Mouse (Mus musculus) cerebellum, adult 2 months (tissue): ENCODE measurements at regions not wholly inside any gene's neighbourhood (a gene's known extent, or its start where the extent isn't known, plus 50 kb on each side); places are given as distances from the start of the nearest gene placed in this dataset.

Experiments
- DNase-seq, 2 experiments: peaks; one replicate each; pipeline ENCODE4 v3.0.0; 2021
- H3K27ac ChIP-seq: fragments of 200-500 bp; 2 replicates; pipeline ENCODE4 v1.5.1; 2012; ENCODE audit warnings: low read length, control low read depth, inconsistent platforms; ENCODE audit not compliant: insufficient read depth
- H3K27me3 ChIP-seq: fragments of 200-500 bp; 2 replicates; pipeline ENCODE4 v1.6.1; 2012; ENCODE audit warnings: inconsistent platforms, mild to moderate bottlenecking, low read length, moderate library complexity; ENCODE audit not compliant: control insufficient read depth, insufficient read depth
- H3K4me1 ChIP-seq: fragments of 200-500 bp; 2 replicates; pipeline ENCODE4 v1.6.1; 2011; ENCODE audit warnings: low read length; ENCODE audit not compliant: control insufficient read depth, insufficient read depth
- H3K4me3 ChIP-seq: fragments of 200-500 bp; replicated peaks from 2 replicates; pipeline ENCODE3; 2011; ENCODE audit warnings: mild to moderate bottlenecking, low read depth, low read length, control low read depth; ENCODE audit not compliant: insufficient read depth
- CTCF ChIP-seq: fragments of 200-500 bp; IDR thresholded peaks from 2 replicates; pipeline ENCODE4 v1.5.1; 2011; ENCODE audit warnings: low read depth, mild to moderate bottlenecking, control low read depth, low read length, moderate library complexity, borderline replicate concordance; ENCODE audit not compliant: insufficient read depth
- POLR2A ChIP-seq: fragments of 200-500 bp; IDR thresholded peaks from 2 replicates; pipeline ENCODE4 v1.6.1; 2011; ENCODE audit warnings: low read length, control low read depth, borderline replicate concordance; ENCODE audit not compliant: insufficient read depth
- WGBS: fragments of 180-500 bp; shearing (Covaris S2); methylation state at CpG from one replicate; pipeline ENCODE4 v1.1.7; 2018; 5-methylcytosine and 5-hydroxymethylcytosine counted together

- no peak for DNase-seq
- H3K4me3 ChIP-seq = no peak overlapping the region
- no peaks in the 10 kb centered on the region for H3K4me1 ChIP-seq
- no peak for TF ChIP-seq POLR2A
- no peak for TF ChIP-seq CTCF
- H3K27me3 ChIP-seq = no peaks in the 10 kb centered on the region; the same call in 1 of the 2 replicates
- 76% methylated on average over 5 of the region's 5 CpGs for WGBS
- H3K27ac ChIP-seq = no peak overlapping the region
Measured at GRCm38 (mm10) chr3:137782836-137783235, 81.5 kb upstream of the H2afz start.

GRCm38 (mm10) chr3:137783937-137784911 is 80.1 kb upstream of the H2afz start:
- Histone ChIP-seq H3K4me1 (no peaks in the 10 kb centered on the region), H3K4me3 (no peak overlapping the region), H3K27me3 (no peaks in the 10 kb centered on the region; the same call in 1 of the 2 replicates), H3K27ac (no peak overlapping the region)
- DNase-seq = no peak
- TF ChIP-seq POLR2A (no peak), CTCF (no peak)
- 45% methylated on average over 7 of the region's 7 CpGs for WGBS

GRCm38 (mm10) chr3:137785224-137785623 is 79.1 kb upstream of the H2afz start:
- H3K27ac ChIP-seq = no peak overlapping the region
- H3K4me3 ChIP-seq = no peak overlapping the region
- no peak for DNase-seq
- WGBS = 46% methylated on average over 7 of the region's 7 CpGs
- no peaks in the 10 kb centered on the region; the same call in 1 of the 2 replicates for H3K27me3 ChIP-seq
- H3K4me1 ChIP-seq = no peaks in the 10 kb centered on the region
- TF ChIP-seq POLR2A = no peak
- TF ChIP-seq CTCF = no peak

- 93% methylated on average over 2 of the region's 2 CpGs for WGBS
- Histone ChIP-seq H3K27me3 (no peaks in the 10 kb centered on the region), H3K4me1 (no peaks in the 10 kb centered on the region), H3K27ac (no peak overlapping the region), H3K4me3 (no peak overlapping the region)
- TF ChIP-seq POLR2A (no peak), CTCF (no peak)
- DNase-seq = no peak
Measured at GRCm38 (mm10) chr3:137785871-137786270, 78.4 kb upstream of the H2afz start.

GRCm38 (mm10) chr3:137789671-137790070 is 74.6 kb upstream of the H2afz start:
- no peak overlapping the region for H3K27ac ChIP-seq
- WGBS = 38% methylated on average over 6 of the region's 6 CpGs
- DNase-seq = no peak
- H3K27me3 ChIP-seq = no peaks in the 10 kb centered on the region
- no peaks in the 10 kb centered on the region for H3K4me1 ChIP-seq
- no peak overlapping the region for H3K4me3 ChIP-seq
- TF ChIP-seq POLR2A (no peak), CTCF (no peak)

- TF ChIP-seq POLR2A (no peak), CTCF (no peak)
- DNase-seq = no peak
- Histone ChIP-seq H3K27me3 (no peaks in the 10 kb centered on the region), H3K4me3 (no peak overlapping the region), H3K27ac (no peak overlapping the region), H3K4me1 (no peaks in the 10 kb centered on the region)
- WGBS = 40% methylated on average over 7 of the region's 7 CpGs
Measured at GRCm38 (mm10) chr3:137790340-137790739, 73.9 kb upstream of the H2afz start.

GRCm38 (mm10) chr3:137795754-137796315 is 68.5 kb upstream of the H2afz start:
- H3K27me3 ChIP-seq = no peaks in the 10 kb centered on the region
- DNase-seq = no peak
- H3K4me1 ChIP-seq = no peaks in the 10 kb centered on the region
- H3K27ac ChIP-seq = no peak overlapping the region
- H3K4me3 ChIP-seq = no peak overlapping the region
- TF ChIP-seq CTCF = no peak
- TF ChIP-seq POLR2A = no peak
- 91% methylated on average over 7 of the region's 7 CpGs for WGBS

GRCm38 (mm10) chr3:137798769-137799168 is 65.5 kb upstream of the H2afz start:
- no peak overlapping the region for H3K27ac ChIP-seq
- TF ChIP-seq CTCF (no peak), POLR2A (no peak)
- no peak for DNase-seq
- H3K4me1 ChIP-seq = no peaks in the 10 kb centered on the region
- H3K4me3 ChIP-seq = no peak overlapping the region
- WGBS = 70% methylated on average over 4 of the region's 4 CpGs
- H3K27me3 ChIP-seq = no peaks in the 10 kb centered on the region
